Mouse (Mus musculus) ES-Bruce4 (cell line): Measurements from ENCODE around the gene Ruvbl1.

Source experiments
- CTCF ChIP-seq: IDR thresholded peaks from one replicate; pipeline ENCODE4 v1.8.1; 2011; ENCODE audit warnings: low read depth, low read length
- POLR2A ChIP-seq: IDR thresholded peaks from one replicate; pipeline ENCODE4 v1.8.1; 2011; ENCODE audit warnings: low read length; ENCODE audit not compliant: insufficient read depth

DNA sequence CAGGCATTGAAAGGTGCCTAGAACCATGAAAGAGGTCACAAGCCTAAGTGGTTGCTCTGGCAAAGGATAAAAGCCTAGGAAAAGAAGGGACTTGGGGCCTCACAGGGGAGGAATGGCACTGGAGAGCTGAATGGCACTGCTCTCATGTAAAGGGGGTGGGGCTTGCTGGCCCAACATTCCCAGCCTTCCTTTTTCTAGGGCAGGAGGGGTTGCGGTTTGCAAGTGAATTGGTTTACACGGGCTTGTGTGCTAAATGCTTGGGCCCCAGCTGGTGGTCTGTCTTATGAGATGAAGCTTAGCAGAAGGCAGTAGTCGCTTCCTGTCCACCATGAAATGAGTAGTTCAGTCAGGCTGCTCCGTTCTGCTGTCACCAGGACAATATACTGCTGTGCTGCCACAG, 17.8 kb upstream of the Ruvbl1 start:
- no peak for TF ChIP-seq POLR2A
- no peak for TF ChIP-seq CTCF
